ENCODE assay signal across 7 mouse cellular contexts in the genomic region with DNA sequence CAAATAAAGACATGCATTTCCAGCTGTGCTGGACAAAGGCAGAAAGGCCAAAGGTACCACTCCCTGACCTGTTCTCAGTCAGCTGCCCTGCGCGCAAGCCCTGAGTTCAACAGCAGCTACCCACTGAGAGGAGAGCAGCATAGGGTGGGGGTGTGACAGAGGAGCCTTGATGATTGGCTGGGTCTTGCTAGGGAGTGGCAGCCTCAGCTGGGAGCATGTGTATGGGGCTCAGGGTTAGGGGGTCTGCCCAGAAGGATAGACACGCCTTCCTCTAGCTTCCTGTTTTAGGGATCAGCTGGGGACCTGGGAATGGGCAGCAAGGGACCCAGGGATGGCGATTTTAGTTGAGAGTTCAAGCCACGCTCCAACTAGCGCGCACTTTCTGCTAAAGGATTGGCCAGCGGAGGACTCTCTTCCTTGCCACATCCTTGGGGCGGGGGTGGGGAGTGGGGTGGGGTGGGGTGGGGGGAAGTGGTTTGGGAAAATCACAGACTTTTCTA.
DNase-seq lines count a peak whose midpoint lies in the region; ATAC-seq and TF ChIP-seq lines count a peak whose summit lies in the region.

No protein-coding gene starts in this region.

- H3K27ac ChIP-seq in CH12.LX (ENCODE audit: insufficient read depth, low read depth): no peak overlapping the region
- no peak overlapping the region for H3K27ac ChIP-seq in heart, embryonic 16.5 days (ENCODE audit: low read length)

- H3K4me3 ChIP-seq in CH12.LX (replicated peaks in 1 of 3; ENCODE audit: low read depth in 2 of 3, low read length in 2 of 3, poor library complexity in 1 of 3): peak overlapping the region in 1 of 3 experiments; percentile 56
- H3K4me3 ChIP-seq in heart, embryonic 16.5 days (ENCODE audit: low read length): peak overlapping the region; percentile 60

- no peaks in the 10 kb centered on the region for H3K27me3 ChIP-seq in CH12.LX (replicated peaks)
- H3K27me3 ChIP-seq in heart, embryonic 16.5 days (ENCODE audit: control insufficient read depth, insufficient read depth, low read length): peaks cover 10% of the 10 kb centered on the region

- peaks cover 13 to 55% of the 10 kb centered on the region in 2 experiments for H3K4me1 ChIP-seq in CH12.LX (ENCODE audit: control insufficient read depth in 1 of 2, insufficient read depth in 2 of 2)
- H3K4me1 ChIP-seq in heart, embryonic 16.5 days (ENCODE audit: control insufficient read depth, insufficient read depth, low read length): peaks cover 22% of the 10 kb centered on the region

- no peak overlapping the region for H3K9ac ChIP-seq in CH12.LX (ENCODE audit: insufficient read depth, low read depth)
- peak overlapping the region; percentile 69 for H3K9ac ChIP-seq in heart, embryonic 16.5 days (ENCODE audit: low read length)

- dilution Hi-C loops in CH12.LX (cut with MboI; ENCODE audit: extremely low pct_ligation_motif_present, extremely low pct_unique_long_range_greater_than_20kb, low sequenced_read_pairs): no loop called here

- no peak for TF ChIP-seq RAD21 in CH12.LX (IDR thresholded peaks at IDR 0.05; ENCODE audit: low read depth, low read length)

- peaks cover 0 to 8% of the 10 kb centered on the region in 2 experiments for H3K36me3 ChIP-seq in CH12.LX (replicated peaks in 1 of 2; ENCODE audit: control insufficient read depth in 1 of 2, insufficient read depth in 1 of 2, low read length in 1 of 2)
- H3K36me3 ChIP-seq in heart, embryonic 16.5 days (ENCODE audit: control insufficient read depth, insufficient read depth): no peaks in the 10 kb centered on the region

- DNase-seq in CH12.LX (ENCODE audit: extremely low read depth) (no peak), R1 (ENCODE audit: low read depth, low spot score) (peak; percentile 89)
- DNase-seq in mesoderm, embryonic 11.5 days (ENCODE audit: low read depth, low spot score): peak; percentile 62
- DNase-seq in frontal cortex, postnatal 10 days (ENCODE audit: low spot score in 2 of 2): no peak
- DNase-seq in left cerebral cortex, adult 9 months (ENCODE audit: low spot score in 2 of 2): no peak
- DNase-seq in lung, postnatal 14 days: no peak

- TF ChIP-seq CTCF in CH12.LX (conservative IDR thresholded peaks at IDR 0.05 in 1 of 2, IDR thresholded peaks at IDR 0.05 in 1 of 2; ENCODE audit: low read depth in 2 of 2, low read length in 2 of 2): no peak

- WGBS in heart, embryonic 16.5 days: 38% methylated on average over 9 of the region's 9 CpGs

- no peaks in the 10 kb centered on the region for H3K9me3 ChIP-seq in CH12.LX (replicated peaks; ENCODE audit: low read length)
- H3K9me3 ChIP-seq in heart, embryonic 16.5 days (replicated peaks; ENCODE audit: control insufficient read depth, low read length): no peaks in the 10 kb centered on the region

- in situ Hi-C loops in CH12.LX (cut with MboI; ENCODE audit: low pct_ligation_motif_present, low pct_unique_long_range_greater_than_20kb, low sequenced_read_pairs): no loop called here

- no peak for TF ChIP-seq EP300 in CH12.LX (IDR thresholded peaks at IDR 0.05; ENCODE audit: low read length)

- H3K79me2 ChIP-seq in CH12.LX (replicated peaks; ENCODE audit: control insufficient read depth, extremely low read depth, insufficient read depth, poor library complexity, severe bottlenecking): no peaks in the 10 kb centered on the region

- no peak for TF ChIP-seq POLR2A in CH12.LX (IDR thresholded peaks at IDR 0.05; ENCODE audit: low read depth, low read length)

- 0 out of 2 replicates have a peak, but pooled peaks have one; percentile 20 for ATAC-seq in heart, embryonic 16.5 days (replicated peaks; ENCODE audit: extremely low read depth, insufficient read depth, low FRiP score)

- H3K4me2 ChIP-seq in CH12.LX (ENCODE audit: insufficient read depth, low read depth, poor library complexity, severe bottlenecking): peak overlapping the region; percentile 12; the same call in 1 of the 2 replicates
- peak overlapping the region; percentile 71 for H3K4me2 ChIP-seq in heart, embryonic 16.5 days (ENCODE audit: low read depth, low read length)

TF ChIP-seq in CH12.LX, 34 proteins besides CTCF, POLR2A, EP300 and RAD21:
- TF ChIP-seq ELF1 (IDR thresholded peaks at IDR 0.05; ENCODE audit: low read depth, low read length) (no peak), KAT2A (IDR thresholded peaks at IDR 0.05; ENCODE audit: insufficient replicate concordance, low read length) (no peak), BHLHE40 (IDR thresholded peaks at IDR 0.05; ENCODE audit: low read depth, low read length) (no peak)
TF ChIP-seq in CH12.LX: peak in this region for 0.

Comparison
In these comparisons a context has a peak if more than half of its experiments do, and no peak if none do; other contexts are left out.
1. DNase-seq: peak in R1 (single experiment) and mesoderm, embryonic 11.5 days (single experiment); none in CH12.LX (single experiment), frontal cortex, postnatal 10 days (0 of 2), left cerebral cortex, adult 9 months (0 of 2) and lung, postnatal 14 days (single experiment).